ENCODE assay signal across 8 mouse cellular contexts in the genomic region with DNA sequence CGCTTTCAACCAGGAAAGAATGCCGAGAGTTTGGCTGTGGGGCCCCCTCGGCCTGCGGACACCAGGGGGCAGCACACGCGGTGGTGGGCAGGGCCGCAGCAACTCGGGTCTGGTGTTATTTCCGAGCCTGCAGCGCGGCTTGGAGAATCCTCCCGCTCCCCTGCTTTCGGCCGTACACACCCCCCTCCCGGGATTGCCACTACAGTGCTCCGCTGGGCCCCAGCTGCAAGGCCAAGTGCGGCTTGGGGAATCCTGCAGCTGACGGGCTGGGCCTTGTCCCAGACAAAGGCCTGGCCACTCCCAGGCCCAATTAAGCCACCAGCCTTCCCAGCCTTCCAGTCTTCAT. TPM values are rescaled to one million over a fixed set of nuclear protein-coding genes. Genes with fewer than 3 reads are reported as not detected.
DNase-seq lines count a peak whose midpoint lies in the region; ATAC-seq lines count a peak whose summit lies in the region.

No protein-coding gene starts in this region.

- H3K4me3 ChIP-seq in lung, embryonic 15.5 days, result peak overlapping the region; percentile 64

- intact Hi-C loops in left cerebral cortex, postnatal 4 days (cut with DNase I), result loop anchor here (5.0 to 10.0 kb wide), 2 partner anchors 316 to 459 kb away; no protein-coding TSS in a partner anchor
- intact Hi-C loops in left cerebral cortex, postnatal 25 days (cut with DNase I), result loop anchor here (5.0 kb wide), 4 partner anchors 326 to 461 kb away; no protein-coding TSS in a partner anchor

- peak overlapping the region; percentile 87 for H3K4me2 ChIP-seq in lung, embryonic 15.5 days

- under 1% methylated on average over 18 of the region's 18 CpGs for WGBS in lung, embryonic 15.5 days

- H3K27me3 ChIP-seq in lung, embryonic 15.5 days, result peaks cover 31% of the 10 kb centered on the region

- H3K9me3 ChIP-seq in lung, embryonic 15.5 days, result no peaks in the 10 kb centered on the region

- peak; percentile 74 for DNase-seq in left cerebral cortex, postnatal 4 days
- DNase-seq in left cerebral cortex, postnatal 25 days (ENCODE audit: low spot score in 2 of 2), result no peak
- DNase-seq in embryo, embryonic 10.5 days (ENCODE audit: low spot score), result peak; percentile 88
- peak; percentile 99 for DNase-seq in heart, adult 11 months
- DNase-seq in kidney, adult 11 months, result peak; percentile 73
- peak; percentile 65 for DNase-seq in ovary, postnatal 10 days (ENCODE audit: low spot score)
- peak; percentile 87 to 88 for DNase-seq in urinary bladder, postnatal 4 days (ENCODE audit: low spot score in 2 of 2)

- peak overlapping the region; percentile 74 for H3K9ac ChIP-seq in lung, embryonic 15.5 days

- H3K4me1 ChIP-seq in lung, embryonic 15.5 days, result peaks cover 44% of the 10 kb centered on the region

- H3K36me3 ChIP-seq in lung, embryonic 15.5 days, result no peaks in the 10 kb centered on the region

- peak; percentile 23 for ATAC-seq in lung, embryonic 15.5 days (ENCODE audit: borderline replicate concordance, extremely low read depth, low FRiP score, low TSS enrichment)

- peak overlapping the region; percentile 97 for H3K27ac ChIP-seq in lung, embryonic 15.5 days

RNA-seq across cellular contexts. Expression of gene Gm11444, which starts 6.8 kb away (rescaled TPM):
- total RNA-seq in left cerebral cortex, postnatal 4 days (2021), result not detected
- not detected for total RNA-seq in left cerebral cortex, postnatal 25 days (2021)
- polyA plus RNA-seq in lung, embryonic 15.5 days (2015; fragmentation: Nextera tagmentation; extraction: Ambion mirVana), result 0.62 TPM in 1 of 2 replicates, not detected in the other

RNA-seq across cellular contexts. Expression of gene Tbx2, which starts 11.0 kb away (rescaled TPM):
- 1 to 10 TPM; 3.7 to 3.9 TPM for total RNA-seq in left cerebral cortex, postnatal 4 days (2021)
- total RNA-seq in left cerebral cortex, postnatal 25 days (2021), result 1 to 10 TPM; 1.8 to 2.2 TPM
- 40.9 and 44.9 TPM in 2 replicates for polyA plus RNA-seq in lung, embryonic 15.5 days (2015; fragmentation: Nextera tagmentation; extraction: Ambion mirVana)

RNA-seq across cellular contexts. Expression of gene Tbx4, which starts 42.9 kb away (rescaled TPM):
- total RNA-seq in left cerebral cortex, postnatal 4 days (2021), result under 1 TPM; 0.12 to 0.38 TPM
- total RNA-seq in left cerebral cortex, postnatal 25 days (2021), result under 1 TPM; 0.23 to 0.32 TPM
- polyA plus RNA-seq in lung, embryonic 15.5 days (2015; fragmentation: Nextera tagmentation; extraction: Ambion mirVana), result 78.8 and 81.3 TPM in 2 replicates

Comparison
In these comparisons a context has a peak if more than half of its experiments do, and no peak if none do; other contexts are left out.
1. DNase-seq: peak in left cerebral cortex, postnatal 4 days (single experiment), embryo, embryonic 10.5 days (single experiment), heart, adult 11 months (single experiment), kidney, adult 11 months (single experiment), ovary, postnatal 10 days (single experiment) and urinary bladder, postnatal 4 days (2 of 2); none in left cerebral cortex, postnatal 25 days (0 of 2).